Mouse (Mus musculus): ENCODE measurements around the gene Lrrc72.
"Not testable (repeated sequence)": the region's sequence is repeated elsewhere in the genome, so short reads cannot be mapped to it uniquely, and the experiment has no call there.

- not testable (repeated sequence) for TF ChIP-seq EP300 (optimal IDR thresholded peaks at IDR 0.05); CTCF (IDR thresholded peaks at IDR 0.05; ENCODE audit: low read depth)
Observed at GRCm38 (mm10) chr12:36205579-36206119, 47.5 kb downstream of the Lrrc72 start.

Measured in stomach, postnatal 0 days (tissue).